Mouse (Mus musculus) B cell, adult 2 months (primary cell): ENCODE data around the gene Kcnj5.

Source experiments
- DNase-seq, 2 experiments: peaks; one replicate each; pipeline ENCODE4 v3.0.0; 2022

Kcnj5 gene

DNA sequence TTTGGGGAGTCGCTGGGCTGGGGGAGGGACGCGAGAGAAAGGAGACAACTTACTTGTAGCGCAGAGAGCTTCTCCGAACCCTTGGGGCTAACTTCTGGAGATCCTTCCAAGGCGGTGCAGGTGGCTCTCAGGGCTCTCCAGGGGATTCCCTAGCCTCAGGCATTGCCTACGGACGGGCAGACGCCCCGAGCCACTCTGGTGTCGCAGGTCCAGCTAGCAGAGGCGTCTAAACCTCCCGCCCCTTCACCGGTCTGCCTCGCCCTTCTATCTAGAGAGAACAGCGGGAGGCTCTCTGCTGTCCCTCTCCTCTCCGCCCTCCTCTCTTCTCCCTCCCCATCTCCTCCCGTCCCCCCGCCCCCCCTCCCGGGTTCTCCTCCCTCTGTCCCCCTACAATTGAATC lies at the start of gene Kcnj5:
Kcnj5 (minus strand) TSS at position 300 of the 400 bp plus-strand sequence.
- DNase-seq, result no peak

DNA sequence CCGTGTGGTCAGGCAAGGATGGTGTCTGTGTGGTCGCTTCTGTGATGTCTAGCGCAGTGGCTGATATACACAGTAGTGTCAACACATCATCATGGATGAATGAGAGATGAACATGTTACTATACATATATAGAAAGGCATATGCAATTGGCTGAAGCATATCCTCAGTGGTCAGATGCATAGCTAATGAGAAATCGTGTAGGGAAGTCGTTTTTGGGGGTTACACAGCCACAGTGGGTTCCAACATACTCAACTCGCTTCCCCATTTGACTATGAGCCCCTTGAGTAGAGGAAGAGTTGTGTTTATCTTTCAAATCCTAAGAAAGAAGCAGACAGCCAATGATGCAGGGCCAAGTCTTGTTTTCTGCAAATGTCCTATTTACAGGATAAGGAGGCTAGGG lies 48.6 kb upstream of the Kcnj5 start:
- peak; percentile 43 to 49 for DNase-seq

DNA sequence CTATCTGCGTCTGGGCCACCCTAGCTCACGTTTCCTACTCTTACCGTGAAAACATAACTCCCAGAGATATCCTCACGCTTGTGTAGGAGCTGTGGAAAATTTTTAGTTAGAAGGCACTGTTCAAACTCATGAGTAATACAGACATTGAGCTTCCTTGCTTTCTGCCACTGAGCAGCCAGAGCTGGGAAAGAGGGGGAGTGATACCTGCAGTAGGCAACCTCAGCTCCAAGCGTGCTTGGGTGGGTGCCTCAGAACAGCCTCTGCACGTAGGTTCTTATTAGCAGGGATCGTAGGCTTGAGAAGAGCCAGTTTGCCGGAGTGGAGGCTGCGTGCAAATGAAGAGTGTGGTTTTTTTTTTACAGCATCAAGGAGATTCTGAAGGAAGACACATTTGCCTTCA lies 47.6 kb upstream of the Kcnj5 start:
- no peak for DNase-seq

DNA sequence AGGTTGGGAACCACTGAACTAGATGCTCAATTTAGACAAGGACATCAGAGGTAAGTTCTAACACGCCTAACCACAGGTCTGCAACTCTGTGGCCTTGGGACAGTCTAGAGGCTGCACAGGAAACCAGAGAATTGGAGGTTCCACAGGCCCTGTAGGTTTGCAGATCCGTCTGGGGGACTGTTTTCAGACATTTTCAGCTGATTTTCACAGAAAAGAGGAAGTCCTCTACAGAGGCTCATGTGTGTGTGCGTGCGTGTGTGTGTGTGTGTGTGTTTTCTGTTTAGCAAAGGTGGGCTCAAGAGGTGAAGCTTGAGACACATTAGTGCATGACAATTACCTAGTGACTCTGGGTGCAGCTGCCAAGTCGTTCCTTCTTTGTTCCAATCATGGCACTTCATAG lies 46.9 kb upstream of the Kcnj5 start:
- DNase-seq, result peak; percentile 79 to 83

DNA sequence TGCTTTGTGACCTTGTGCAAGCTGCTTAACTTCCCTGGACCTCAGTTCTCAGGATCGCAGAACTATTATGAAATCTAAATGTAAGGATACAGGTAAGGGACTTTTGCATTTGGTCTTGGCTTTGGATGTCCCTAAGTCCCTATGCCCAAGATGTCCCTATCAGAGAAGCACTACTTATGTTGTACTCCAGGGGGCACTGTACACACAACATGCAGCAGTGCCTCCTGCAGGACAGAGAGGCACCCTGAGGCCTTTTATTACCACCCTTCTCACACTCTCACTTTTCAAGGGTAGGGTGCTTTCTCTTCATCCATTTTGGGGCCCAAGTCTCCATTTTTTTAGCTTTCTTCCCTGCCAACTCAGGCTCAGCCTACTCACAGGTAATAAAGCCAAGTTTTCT lies 44.0 kb upstream of the Kcnj5 start:
- DNase-seq, result peak; percentile 73 to 77

DNA sequence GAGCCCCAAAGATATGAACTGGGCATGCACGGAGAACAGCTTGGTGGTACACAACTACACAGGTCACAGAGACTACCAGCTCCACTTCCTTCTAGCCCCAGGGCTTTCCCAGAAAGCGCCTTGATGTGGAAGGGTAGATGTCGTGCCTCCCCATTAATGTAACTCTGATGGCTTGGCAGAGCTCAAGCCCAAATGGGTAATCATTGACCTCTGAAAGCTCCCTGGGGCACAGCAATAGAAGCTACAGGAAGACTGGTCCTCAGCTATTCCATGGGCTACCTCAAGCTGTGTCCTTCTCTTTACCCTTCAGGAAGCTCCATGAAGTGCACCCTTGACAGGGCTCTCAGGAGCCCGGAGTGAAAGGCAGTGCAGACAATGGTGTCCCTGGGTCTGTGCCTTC lies 40.8 kb upstream of the Kcnj5 start:
- no peak for DNase-seq

DNA sequence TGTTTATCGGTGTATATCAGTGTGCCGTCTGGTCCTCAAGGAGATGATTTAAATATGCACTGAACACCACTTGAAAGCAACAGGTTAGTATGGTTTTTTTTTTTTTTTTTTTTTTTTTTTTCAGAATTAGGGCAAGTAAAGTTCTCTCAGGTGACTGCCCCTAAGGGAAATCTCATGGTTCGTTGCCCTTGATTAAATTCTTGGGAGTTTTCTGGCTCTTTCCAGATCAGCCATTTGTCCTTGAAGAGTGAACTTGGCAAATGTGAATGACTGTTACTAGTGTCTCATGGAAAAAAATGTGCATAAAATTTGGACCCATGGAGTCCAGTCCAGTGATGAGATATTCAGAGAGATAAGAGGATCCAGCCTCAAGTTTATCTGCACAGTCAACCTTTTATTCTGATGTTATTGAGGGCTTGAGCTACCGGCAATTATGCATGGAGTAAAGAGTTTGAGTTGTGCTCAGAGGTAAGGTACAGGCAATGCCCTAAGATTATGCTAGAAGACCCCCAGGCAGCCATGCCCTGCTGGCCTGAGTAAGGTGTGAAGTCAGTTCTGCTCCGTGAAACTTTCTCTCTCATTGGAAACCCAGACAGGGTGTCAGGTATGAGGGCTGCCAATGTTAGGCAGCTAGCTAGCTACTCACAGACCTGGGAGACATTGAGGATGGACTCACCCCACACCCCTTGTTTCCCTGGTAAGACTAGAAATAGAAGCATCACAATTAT lies 32.9 kb upstream of the Kcnj5 start:
- no peak for DNase-seq

DNA sequence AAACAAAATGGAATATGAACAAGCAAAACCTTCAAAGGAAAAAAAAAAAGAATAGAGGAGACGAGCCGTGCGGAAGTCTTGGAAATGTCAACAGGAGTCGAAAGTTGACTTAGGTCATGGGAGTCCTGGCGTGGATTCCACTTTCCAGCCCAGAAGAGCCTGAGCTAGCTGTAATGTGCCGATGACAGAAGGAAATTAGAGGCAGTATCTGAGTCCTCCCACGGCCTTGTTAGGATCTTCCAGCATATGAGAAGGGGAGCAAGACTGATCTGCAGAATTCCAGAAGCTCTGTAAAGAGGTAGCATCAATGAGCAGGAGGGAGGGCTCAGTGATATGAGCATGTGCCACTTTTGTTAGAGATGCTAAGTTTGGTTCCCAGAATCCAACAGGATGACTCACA lies 31.9 kb upstream of the Kcnj5 start:
- DNase-seq, result no peak

DNA sequence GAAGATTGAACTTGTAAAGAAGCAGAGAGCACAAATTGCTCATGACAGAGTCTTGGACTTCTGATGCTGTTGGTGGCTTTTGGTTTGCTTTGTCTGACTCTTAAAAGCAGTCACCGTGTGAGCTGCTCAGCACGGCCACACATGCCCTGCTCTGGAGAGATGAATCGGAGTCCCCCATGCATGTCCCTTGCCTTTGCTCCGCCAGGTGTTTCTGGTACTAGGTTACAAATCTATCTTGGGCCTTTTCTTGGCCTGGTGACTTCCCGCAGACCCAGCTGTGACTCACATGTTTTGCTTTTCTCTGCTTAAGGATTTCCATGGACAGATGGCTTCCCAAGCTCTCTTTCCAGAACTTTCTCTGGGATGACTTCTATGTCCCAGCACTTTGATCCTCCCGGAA lies 29.5 kb upstream of the Kcnj5 start:
- DNase-seq, result no peak

DNA sequence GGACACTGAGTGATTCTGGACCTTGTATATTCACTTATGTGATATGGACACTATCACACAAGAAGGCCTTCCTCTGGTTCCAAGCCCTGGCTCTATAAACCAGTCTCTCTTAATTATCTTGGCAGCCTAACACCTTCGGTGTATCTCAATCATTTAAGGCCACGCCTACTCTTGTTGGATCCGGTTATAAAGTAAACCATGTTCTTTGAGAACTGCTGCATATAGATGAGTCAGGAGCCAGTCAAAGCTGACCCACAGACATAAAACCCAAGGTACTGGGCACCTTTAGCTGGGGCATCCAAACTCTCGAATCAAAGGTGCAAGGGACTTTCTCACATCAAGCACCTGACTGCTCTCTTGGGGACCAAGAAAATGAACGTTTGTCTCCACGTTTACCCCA lies 28.1 kb upstream of the Kcnj5 start, which contains the start of gene Kcnj1:
Kcnj1 (plus strand) TSS at position 292 of the 400 bp plus-strand sequence.
- DNase-seq, result no peak

DNA sequence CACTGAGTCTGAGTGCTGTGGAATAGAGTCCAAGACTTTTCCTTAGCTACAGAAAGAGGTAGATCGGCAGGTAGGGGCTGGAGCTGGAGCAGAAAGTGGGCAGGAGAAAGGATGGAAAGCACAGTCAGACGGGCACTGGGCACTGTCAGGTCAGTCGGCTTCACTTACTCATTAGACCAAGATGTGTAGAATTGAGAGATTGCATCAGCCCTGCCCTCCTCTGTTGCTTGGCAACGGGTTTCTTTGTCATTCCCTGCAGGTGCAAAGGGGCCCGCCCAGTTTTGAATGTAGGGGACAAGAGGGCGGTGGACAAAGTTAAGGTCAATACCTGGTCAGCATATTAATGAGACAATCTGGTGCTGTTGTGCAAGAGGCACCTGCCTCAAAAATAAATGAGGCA lies 25.2 kb upstream of the Kcnj5 start:
- no peak for DNase-seq

DNA sequence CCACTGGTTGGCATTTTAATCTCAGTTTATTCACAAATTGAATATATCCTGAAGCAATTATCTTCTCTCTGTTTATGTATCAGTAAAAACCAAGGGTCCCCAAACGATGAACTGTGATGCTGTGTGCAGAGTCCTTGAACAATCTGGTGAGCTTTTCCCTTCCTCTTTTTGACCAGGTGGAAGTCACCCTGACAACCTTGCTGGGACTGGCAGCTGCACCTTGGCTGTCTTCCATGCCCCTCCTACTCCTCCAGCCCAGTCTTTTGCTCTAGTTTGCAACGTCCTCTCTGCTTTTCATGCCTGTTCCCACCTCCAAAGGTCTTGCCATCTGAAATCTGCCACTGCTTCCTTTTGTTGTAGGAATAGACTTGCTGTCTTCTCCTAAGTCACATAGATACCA lies 24.7 kb upstream of the Kcnj5 start:
- DNase-seq, result no peak

DNA sequence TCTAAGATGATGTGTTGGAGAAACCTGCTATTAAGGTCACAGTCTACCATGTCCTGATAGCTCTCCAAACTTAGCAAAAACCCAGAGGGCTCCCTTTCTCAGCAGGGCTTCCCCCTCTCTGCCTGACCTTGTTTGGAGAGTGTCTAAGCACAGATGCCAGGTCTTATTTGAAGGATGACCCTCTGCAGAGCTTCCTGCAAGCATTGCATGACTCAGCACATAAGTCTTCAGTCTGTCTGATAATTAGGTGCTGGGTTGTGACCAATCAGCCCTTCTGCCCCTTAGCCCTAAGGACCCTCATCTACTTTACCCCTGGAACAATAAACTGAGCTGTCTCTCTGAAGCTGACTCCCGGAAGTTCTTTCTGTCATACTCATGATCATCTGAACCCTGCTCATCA lies 16.6 kb upstream of the Kcnj5 start:
- DNase-seq, result no peak

DNA sequence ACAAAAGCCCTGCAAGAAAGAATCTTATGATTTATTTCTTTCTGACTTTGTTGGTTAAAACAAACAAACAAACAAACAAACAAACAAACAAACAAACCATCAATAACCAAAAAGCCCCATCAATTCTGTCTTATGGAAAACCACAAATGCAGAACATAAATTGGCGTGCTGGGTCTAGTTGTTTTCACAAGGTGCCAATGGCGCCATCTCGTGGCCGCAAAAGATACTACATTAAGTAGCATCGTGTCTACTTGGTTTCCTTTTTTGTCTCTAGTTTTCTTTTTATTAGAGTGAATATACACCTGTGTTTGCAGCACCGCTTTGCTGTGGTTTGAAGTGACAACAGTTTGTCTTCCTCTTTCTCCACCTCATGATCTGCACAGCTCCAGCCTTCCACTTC lies 6.2 kb upstream of the Kcnj5 start:
- peak; percentile 85 to 88 for DNase-seq

DNA sequence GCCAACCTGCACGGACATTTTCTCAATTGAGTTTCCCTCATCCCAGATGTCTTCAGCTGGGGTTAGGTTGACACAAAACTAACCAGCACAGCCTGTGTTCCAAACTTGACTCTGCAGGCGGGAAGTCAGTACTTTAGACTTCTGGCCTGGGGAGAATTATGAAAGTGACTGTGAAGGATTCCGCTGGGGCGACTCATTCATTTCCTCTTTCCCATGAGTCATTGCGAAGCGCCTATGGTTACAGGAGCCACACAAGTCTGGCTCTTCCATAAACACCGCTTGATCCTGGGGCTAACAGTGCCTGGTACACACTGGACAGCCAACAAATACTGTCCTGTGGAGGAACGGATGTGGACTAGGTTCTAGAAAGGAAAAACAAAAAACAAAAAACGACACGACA lies 5.2 kb upstream of the Kcnj5 start:
- DNase-seq, result no peak

DNA sequence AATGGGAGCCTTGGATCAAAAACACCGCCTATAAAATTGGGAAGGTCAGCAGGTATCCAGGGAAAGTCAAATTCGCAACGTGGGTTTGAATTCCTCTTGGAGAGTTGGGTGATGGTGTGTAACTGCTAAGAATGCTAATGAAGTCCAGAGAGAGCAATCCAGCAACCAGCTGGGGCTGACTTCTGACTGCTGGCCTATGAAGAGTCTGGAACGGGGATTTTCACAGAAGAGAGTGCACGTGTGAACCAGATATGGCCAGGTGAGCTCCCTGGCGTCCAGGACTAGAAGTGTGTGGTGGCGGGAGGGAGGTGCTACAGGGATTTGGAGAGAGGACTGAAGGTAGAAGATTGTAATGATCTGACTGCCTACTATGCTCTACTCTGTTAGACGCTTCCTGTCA lies 3.9 kb upstream of the Kcnj5 start:
- DNase-seq, result no peak

DNA sequence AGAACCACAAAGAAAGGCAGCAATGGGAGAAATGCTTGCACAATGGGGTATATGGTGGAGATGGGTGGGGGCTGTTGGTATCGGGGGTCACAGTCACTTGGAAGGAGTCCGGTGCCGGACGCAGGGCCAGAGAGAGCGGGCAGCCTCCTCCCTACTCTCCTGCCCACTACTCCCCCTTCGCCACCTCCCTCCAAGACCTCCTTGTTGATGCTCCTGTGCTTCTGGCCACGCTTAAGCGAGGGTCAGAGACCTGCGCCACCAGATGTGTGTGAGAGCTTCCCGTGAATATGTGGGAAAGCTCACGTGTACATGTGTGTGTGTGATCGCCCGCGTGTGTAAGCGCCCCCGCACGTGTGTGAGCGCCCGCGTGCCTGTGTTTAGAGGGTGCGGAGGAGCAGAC lies 339 bp upstream of the Kcnj5 start:
- no peak for DNase-seq

DNA sequence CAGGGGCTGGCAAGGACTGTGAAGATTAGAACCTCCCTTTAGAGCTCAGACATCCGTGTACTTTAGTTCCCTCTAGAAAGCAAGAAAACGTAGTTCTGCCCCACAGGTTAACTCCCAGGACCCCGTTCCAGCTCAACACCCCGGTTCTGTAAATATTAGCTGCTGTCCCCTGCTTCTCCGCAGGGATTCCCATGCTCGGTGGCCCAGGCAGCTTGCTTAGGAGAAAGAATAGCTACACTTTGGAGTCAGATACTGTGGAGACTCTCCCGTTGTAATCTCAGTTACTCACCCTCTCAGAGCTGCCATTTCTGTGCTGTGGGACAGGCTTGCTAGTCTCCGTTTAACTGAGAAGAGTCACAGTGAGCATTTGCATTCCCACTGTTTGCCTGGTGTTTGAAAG lies 1.2 kb downstream of the Kcnj5 start:
- no peak for DNase-seq

DNA sequence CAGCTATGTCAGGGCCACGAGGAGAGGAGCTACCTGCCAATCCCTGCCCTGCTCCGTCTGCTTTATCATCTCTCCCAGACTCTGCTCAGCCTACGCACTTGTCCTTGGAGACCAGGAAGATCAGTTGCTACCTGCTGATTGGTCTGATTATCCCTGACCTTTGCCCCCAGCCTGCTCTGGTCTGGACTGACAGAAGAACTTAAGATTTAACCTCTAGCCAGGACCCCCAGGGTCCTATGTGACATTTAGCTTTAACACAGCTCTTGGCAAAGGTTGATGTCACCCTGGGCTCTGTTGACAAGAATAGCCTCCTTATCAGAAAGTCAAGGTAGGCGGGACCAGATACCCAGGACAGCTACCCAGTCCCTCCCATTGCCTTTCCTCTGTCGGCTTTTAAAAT lies 3.3 kb downstream of the Kcnj5 start:
- DNase-seq, result no peak

DNA sequence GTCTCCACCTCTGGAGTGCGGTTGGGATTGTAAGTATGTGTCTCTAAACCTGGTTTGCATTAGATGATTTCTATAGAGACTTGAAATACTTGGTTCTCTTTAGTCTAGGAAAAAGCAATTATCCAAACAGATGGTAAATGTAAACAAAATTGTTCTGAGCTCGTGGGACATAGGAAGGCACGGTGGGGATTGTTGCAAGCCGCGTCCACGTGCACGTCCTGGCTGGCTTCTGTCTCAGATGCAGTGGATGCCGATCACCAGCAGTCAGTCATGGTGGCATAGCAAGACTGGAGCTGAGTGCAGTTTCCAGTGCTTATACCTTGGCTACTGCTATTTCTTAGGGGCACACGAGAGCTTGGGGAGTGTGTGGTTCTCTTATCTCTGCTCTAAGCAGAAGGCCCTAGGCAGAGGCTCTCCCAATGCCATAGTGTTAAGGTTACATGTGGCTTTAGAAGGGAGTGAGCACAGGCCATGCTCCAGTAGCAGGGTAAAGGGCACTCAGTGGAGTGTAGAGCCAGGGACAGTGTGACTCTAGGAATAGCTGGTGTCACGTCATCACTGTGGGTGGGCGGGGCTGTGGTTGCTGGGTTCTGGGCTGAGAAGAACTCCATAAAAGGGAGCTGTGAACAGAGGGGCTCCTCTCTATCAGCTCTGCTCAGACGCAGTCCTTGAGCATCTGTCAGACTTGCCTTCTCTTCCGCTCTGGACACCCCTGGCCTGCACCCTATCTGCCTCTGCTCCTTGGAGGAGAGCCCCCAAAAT lies 8.6 kb downstream of the Kcnj5 start:
- peak; percentile 50 to 66 for DNase-seq

DNA sequence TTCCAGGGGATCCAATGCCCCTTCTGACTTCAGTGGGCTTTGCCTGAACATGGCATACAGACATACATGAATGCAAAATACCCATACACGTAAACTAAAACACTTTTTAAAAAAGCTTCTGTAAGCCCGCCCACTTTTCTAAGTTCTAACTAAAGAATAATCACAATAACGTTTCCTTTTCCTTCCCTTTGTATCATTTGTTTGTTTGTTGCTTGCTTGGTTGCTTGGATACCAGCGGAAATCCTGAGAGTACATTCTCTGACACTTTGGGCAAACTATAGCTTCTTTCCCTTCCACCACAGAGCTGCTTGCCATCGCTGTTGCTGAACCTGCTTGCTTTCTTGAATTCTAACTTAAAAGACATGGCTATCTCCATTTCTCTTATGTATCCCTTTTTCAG lies 13.0 kb downstream of the Kcnj5 start:
- DNase-seq, result no peak

DNA sequence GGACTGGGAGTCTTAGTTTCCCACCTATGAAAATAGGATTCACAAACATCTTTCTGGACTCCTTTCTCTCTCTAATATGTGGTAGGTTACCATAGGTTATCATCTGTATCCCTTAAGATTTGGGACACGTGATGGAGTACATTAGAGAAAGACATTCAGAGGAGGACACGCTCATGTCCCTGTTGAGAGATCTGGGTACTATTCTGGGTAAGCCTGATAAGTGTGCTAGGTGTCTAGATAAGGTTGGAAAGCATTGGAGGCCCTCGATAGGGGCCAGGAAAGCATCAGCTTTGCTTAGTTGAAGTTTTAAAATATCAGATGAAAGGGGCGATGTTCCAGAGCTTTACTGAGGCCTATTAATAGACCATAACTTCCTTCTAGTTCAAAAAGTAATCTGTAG lies 15.4 kb downstream of the Kcnj5 start:
- no peak for DNase-seq

DNA sequence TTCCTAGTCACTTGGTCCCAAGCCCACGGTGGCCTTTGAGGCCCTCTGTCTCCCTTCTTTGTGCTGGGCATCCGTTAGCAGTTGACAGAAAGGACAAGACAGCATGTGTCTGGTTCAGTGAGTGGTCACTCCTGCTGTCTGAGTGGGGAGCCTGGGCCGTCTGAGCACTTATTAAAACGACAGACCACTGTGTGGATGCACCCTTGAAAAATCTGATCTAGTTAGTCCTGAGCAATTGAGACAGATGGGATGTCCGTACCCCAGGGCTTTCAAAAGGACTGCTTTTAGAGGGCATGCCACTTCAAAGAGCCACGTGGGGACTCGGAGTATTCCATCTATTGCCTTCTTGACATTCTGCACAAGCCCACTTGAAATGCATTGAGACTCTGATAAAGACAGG lies 20.5 kb downstream of the Kcnj5 start:
- DNase-seq, result no peak

DNA sequence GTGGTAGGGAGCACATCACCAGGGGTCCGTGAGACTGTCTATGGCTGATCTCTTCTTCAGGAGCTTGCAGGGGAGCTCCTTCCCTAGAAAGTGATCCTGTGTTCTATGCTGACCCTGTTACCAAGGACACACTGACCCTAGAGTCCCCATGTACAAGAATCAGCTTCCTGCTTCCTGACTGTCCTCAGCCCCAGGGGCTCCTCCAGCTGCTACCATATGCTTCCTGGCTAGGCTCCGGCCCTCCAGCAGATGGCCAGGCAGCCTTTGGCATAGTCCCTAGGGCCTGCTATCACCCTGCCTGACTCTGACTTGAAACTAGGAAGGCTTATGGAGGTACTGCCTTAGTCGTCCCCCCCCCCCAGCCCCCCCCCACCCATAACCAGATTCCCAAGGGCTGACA lies 24.0 kb downstream of the Kcnj5 start:
- DNase-seq, result no peak

DNA sequence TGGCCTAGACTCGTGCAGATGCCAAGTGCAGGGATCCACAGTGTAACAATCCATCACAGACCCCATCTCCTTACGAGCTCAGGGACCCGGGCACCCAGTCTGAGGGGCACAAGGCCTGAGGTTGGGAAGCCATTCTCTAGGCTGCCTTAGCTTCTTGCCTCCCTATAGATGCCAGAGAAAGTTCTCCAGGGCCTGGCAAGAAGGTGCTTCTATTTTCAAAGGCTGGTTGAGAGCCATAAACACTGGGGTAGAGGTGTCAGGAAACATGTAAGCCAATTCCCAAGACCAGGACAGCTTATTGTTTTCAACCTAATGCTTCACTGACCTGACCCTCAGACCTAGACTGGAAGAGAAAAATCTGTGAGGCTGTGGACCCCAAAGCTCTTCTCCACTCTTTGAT lies 28.2 kb downstream of the Kcnj5 start:
- no peak for DNase-seq
